Mouse (Mus musculus): Measurements from ENCODE around the gene Nudt2. TPM values are rescaled to one million over a fixed set of nuclear protein-coding genes. Genes with fewer than 3 reads are reported as not detected.

The Nudt2 gene
- total RNA-seq, 1 experiment, result 19.8 TPM

GRCm38 (mm10) chr4:41497995-41498845, 33.3 kb downstream of the Nudt2 start:
- TF ChIP-seq MAFK (IDR thresholded peaks at IDR 0.05; ENCODE audit: insufficient read depth, low read depth, low read length) (no peak), ZC3H11A (IDR thresholded peaks at IDR 0.05; ENCODE audit: borderline replicate concordance, low read depth, low read length) (no peak), HCFC1 (IDR thresholded peaks at IDR 0.05; ENCODE audit: borderline replicate concordance, insufficient read depth, low read length) (no peak), CHD2 (IDR thresholded peaks at IDR 0.05; ENCODE audit: low read depth, low read length) (no peak), ZNF384 (IDR thresholded peaks at IDR 0.05; ENCODE audit: low read depth, low read length) (no peak)
- Histone ChIP-seq H3K27ac (ENCODE audit: insufficient read depth, low read depth, low read length, poor library complexity, severe bottlenecking) (no peak overlapping the region), H3K36me3 (ENCODE audit: control insufficient read depth, insufficient read depth, low read length, poor library complexity, severe bottlenecking) (no peaks in the 10 kb centered on the region), H3K4me1 (ENCODE audit: control insufficient read depth in 2 of 2, insufficient read depth in 2 of 2, low read length in 2 of 2, poor library complexity in 1 of 2) (peaks cover 2 to 13% of the 10 kb centered on the region in 2 experiments), H3K9ac (ENCODE audit: insufficient read depth, low read depth, low read length, poor library complexity, severe bottlenecking) (peak overlapping the region; percentile 36; the same call in 1 of the 2 replicates), H3K4me3 (ENCODE audit: insufficient read depth in 1 of 2, low read depth in 1 of 2, low read length in 2 of 2, poor library complexity in 1 of 2, severe bottlenecking in 1 of 2) (peak overlapping the region; percentile 43 to 59), H3K9me3 (ENCODE audit: control insufficient read depth, insufficient read depth, low read depth, low read length) (no peaks in the 10 kb centered on the region)
- no peak for DNase-seq (ENCODE audit: low read depth, low spot score)
- in situ Hi-C loops (cut with MboI; ENCODE audit: low sequenced_read_pairs in 2 of 2, unreplicated experiment in 2 of 2), result no loop called here

GRCm38 (mm10) chr4:41498921-41499391, 34.0 kb downstream of the Nudt2 start:
- Histone ChIP-seq H3K9ac (ENCODE audit: insufficient read depth, low read depth, low read length, poor library complexity, severe bottlenecking) (no peak overlapping the region), H3K27ac (ENCODE audit: insufficient read depth, low read depth, low read length, poor library complexity, severe bottlenecking) (no peak overlapping the region), H3K36me3 (ENCODE audit: control insufficient read depth, insufficient read depth, low read length, poor library complexity, severe bottlenecking) (no peaks in the 10 kb centered on the region), H3K9me3 (ENCODE audit: control insufficient read depth, insufficient read depth, low read depth, low read length) (no peaks in the 10 kb centered on the region), H3K4me3 (ENCODE audit: insufficient read depth in 1 of 2, low read depth in 1 of 2, low read length in 2 of 2, poor library complexity in 1 of 2, severe bottlenecking in 1 of 2) (peak overlapping the region; percentile 30 to 59; a peak in 2 of 4 replicates), H3K4me1 (ENCODE audit: control insufficient read depth in 2 of 2, insufficient read depth in 2 of 2, low read length in 2 of 2, poor library complexity in 1 of 2) (peaks cover 2 to 15% of the 10 kb centered on the region in 2 experiments)
- no peak for TF ChIP-seq HCFC1 (IDR thresholded peaks at IDR 0.05; ENCODE audit: borderline replicate concordance, insufficient read depth, low read length)
- no peak for TF ChIP-seq CHD2 (IDR thresholded peaks at IDR 0.05; ENCODE audit: low read depth, low read length)
- in situ Hi-C loops (cut with MboI; ENCODE audit: low sequenced_read_pairs in 2 of 2, unreplicated experiment in 2 of 2), result no loop called here
- no peak for DNase-seq (ENCODE audit: low read depth, low spot score)

- in situ Hi-C loops (cut with MboI; ENCODE audit: low sequenced_read_pairs in 2 of 2, unreplicated experiment in 2 of 2), result no loop called here
These were observed 34.7 kb downstream of the Nudt2 start for GRCm38 (mm10) chr4:41499619-41500018.

GRCm38 (mm10) chr4:41500787-41501186, 35.8 kb downstream of the Nudt2 start:
- Histone ChIP-seq H3K9ac (ENCODE audit: insufficient read depth, low read depth, low read length, poor library complexity, severe bottlenecking) (no peak overlapping the region), H3K27ac (ENCODE audit: insufficient read depth, low read depth, low read length, poor library complexity, severe bottlenecking) (no peak overlapping the region), H3K4me1 (ENCODE audit: control insufficient read depth in 2 of 2, insufficient read depth in 2 of 2, low read length in 2 of 2, poor library complexity in 1 of 2) (peaks cover 2 to 16% of the 10 kb centered on the region in 2 experiments), H3K36me3 (ENCODE audit: control insufficient read depth, insufficient read depth, low read length, poor library complexity, severe bottlenecking) (no peaks in the 10 kb centered on the region), H3K4me3 (ENCODE audit: insufficient read depth in 1 of 2, low read depth in 1 of 2, low read length in 2 of 2, poor library complexity in 1 of 2, severe bottlenecking in 1 of 2) (no peak overlapping the region), H3K9me3 (ENCODE audit: control insufficient read depth, insufficient read depth, low read depth, low read length) (no peaks in the 10 kb centered on the region)
- in situ Hi-C loops (cut with MboI; ENCODE audit: low sequenced_read_pairs in 2 of 2, unreplicated experiment in 2 of 2), result no loop called here
- TF ChIP-seq CHD2 (IDR thresholded peaks at IDR 0.05; ENCODE audit: low read depth, low read length) (no peak), MAFK (IDR thresholded peaks at IDR 0.05; ENCODE audit: insufficient read depth, low read depth, low read length) (no peak), HCFC1 (IDR thresholded peaks at IDR 0.05; ENCODE audit: borderline replicate concordance, insufficient read depth, low read length) (no peak), ZC3H11A (IDR thresholded peaks at IDR 0.05; ENCODE audit: borderline replicate concordance, low read depth, low read length) (no peak), ZNF384 (IDR thresholded peaks at IDR 0.05; ENCODE audit: low read depth, low read length) (no peak)
- no peak for DNase-seq (ENCODE audit: low read depth, low spot score)

More at GRCm38 (mm10) chr4:41499619-41500018, 34.7 kb downstream of the Nudt2 start:
- no peak for DNase-seq (ENCODE audit: low read depth, low spot score)
- no peak overlapping the region for H3K4me3 ChIP-seq (ENCODE audit: insufficient read depth in 1 of 2, low read depth in 1 of 2, low read length in 2 of 2, poor library complexity in 1 of 2, severe bottlenecking in 1 of 2)
- H3K9ac ChIP-seq (ENCODE audit: insufficient read depth, low read depth, low read length, poor library complexity, severe bottlenecking), result no peak overlapping the region
- no peak overlapping the region for H3K27ac ChIP-seq (ENCODE audit: insufficient read depth, low read depth, low read length, poor library complexity, severe bottlenecking)
- no peaks in the 10 kb centered on the region for H3K36me3 ChIP-seq (ENCODE audit: control insufficient read depth, insufficient read depth, low read length, poor library complexity, severe bottlenecking)
- TF ChIP-seq CHD2 (IDR thresholded peaks at IDR 0.05; ENCODE audit: low read depth, low read length) (no peak), HCFC1 (IDR thresholded peaks at IDR 0.05; ENCODE audit: borderline replicate concordance, insufficient read depth, low read length) (no peak), ZC3H11A (IDR thresholded peaks at IDR 0.05; ENCODE audit: borderline replicate concordance, low read depth, low read length) (no peak), ZNF384 (IDR thresholded peaks at IDR 0.05; ENCODE audit: low read depth, low read length) (no peak), MAFK (IDR thresholded peaks at IDR 0.05; ENCODE audit: insufficient read depth, low read depth, low read length) (no peak)
- H3K4me1 ChIP-seq (ENCODE audit: control insufficient read depth in 2 of 2, insufficient read depth in 2 of 2, low read length in 2 of 2, poor library complexity in 1 of 2), result peaks cover 2 to 15% of the 10 kb centered on the region in 2 experiments
- no peaks in the 10 kb centered on the region for H3K9me3 ChIP-seq (ENCODE audit: control insufficient read depth, insufficient read depth, low read depth, low read length)

All from ES-E14 (cell line).